Mouse (Mus musculus): ENCODE results near the gene Cyyr1. TPM values are rescaled to one million over a fixed set of nuclear protein-coding genes. Genes with fewer than 3 reads are reported as not detected.

Cyyr1 gene
- total RNA-seq, 1 experiment, result 4.6 TPM

GRCm38 (mm10) chr16:85415415-85415814 is 137.8 kb downstream of the Cyyr1 start:
- in situ Hi-C loops (cut with MboI; ENCODE audit: low sequenced_read_pairs in 2 of 2, unreplicated experiment in 2 of 2), result no loop called here
- no peaks in the 10 kb centered on the region for H3K9me3 ChIP-seq (ENCODE audit: control insufficient read depth, insufficient read depth, low read depth, low read length)
- TF ChIP-seq MAFK (IDR thresholded peaks at IDR 0.05; ENCODE audit: insufficient read depth, low read depth, low read length) (peak; percentile 16; the same call in 1 of the 2 replicates), HCFC1 (IDR thresholded peaks at IDR 0.05; ENCODE audit: borderline replicate concordance, insufficient read depth, low read length) (no peak)
- DNase-seq (ENCODE audit: low read depth, low spot score), result no peak
- H3K9ac ChIP-seq (ENCODE audit: insufficient read depth, low read depth, low read length, poor library complexity, severe bottlenecking), result no peak overlapping the region
- H3K27ac ChIP-seq (ENCODE audit: insufficient read depth, low read depth, low read length, poor library complexity, severe bottlenecking), result no peak overlapping the region
- H3K4me1 ChIP-seq (ENCODE audit: control insufficient read depth in 2 of 2, insufficient read depth in 2 of 2, low read length in 2 of 2, poor library complexity in 1 of 2), result no peaks in the 10 kb centered on the region; a peak in 1 of 4 replicates
- no peaks in the 10 kb centered on the region for H3K36me3 ChIP-seq (ENCODE audit: control insufficient read depth, insufficient read depth, low read length, poor library complexity, severe bottlenecking)
- H3K4me3 ChIP-seq (ENCODE audit: insufficient read depth in 1 of 2, low read depth in 1 of 2, low read length in 2 of 2, poor library complexity in 1 of 2, severe bottlenecking in 1 of 2), result no peak overlapping the region

GRCm38 (mm10) chr16:85393430-85393948 is 159.7 kb downstream of the Cyyr1 start:
- no peaks in the 10 kb centered on the region for H3K9me3 ChIP-seq (ENCODE audit: control insufficient read depth, insufficient read depth, low read depth, low read length)
- H3K27ac ChIP-seq (ENCODE audit: insufficient read depth, low read depth, low read length, poor library complexity, severe bottlenecking), result no peak overlapping the region
- H3K4me1 ChIP-seq (ENCODE audit: control insufficient read depth in 2 of 2, insufficient read depth in 2 of 2, low read length in 2 of 2, poor library complexity in 1 of 2), result no peaks in the 10 kb centered on the region
- no peak for DNase-seq (ENCODE audit: low read depth, low spot score)
- H3K9ac ChIP-seq (ENCODE audit: insufficient read depth, low read depth, low read length, poor library complexity, severe bottlenecking), result no peak overlapping the region
- TF ChIP-seq HCFC1 (IDR thresholded peaks at IDR 0.05; ENCODE audit: borderline replicate concordance, insufficient read depth, low read length) (no peak), CHD2 (IDR thresholded peaks at IDR 0.05; ENCODE audit: low read depth, low read length) (no peak), ZNF384 (IDR thresholded peaks at IDR 0.05; ENCODE audit: low read depth, low read length) (no peak), MAFK (IDR thresholded peaks at IDR 0.05; ENCODE audit: insufficient read depth, low read depth, low read length) (no peak), ZC3H11A (IDR thresholded peaks at IDR 0.05; ENCODE audit: borderline replicate concordance, low read depth, low read length) (no peak)
- no peak overlapping the region for H3K4me3 ChIP-seq (ENCODE audit: insufficient read depth in 1 of 2, low read depth in 1 of 2, low read length in 2 of 2, poor library complexity in 1 of 2, severe bottlenecking in 1 of 2)
- in situ Hi-C loops (cut with MboI; ENCODE audit: low sequenced_read_pairs in 2 of 2, unreplicated experiment in 2 of 2), result no loop called here
- no peaks in the 10 kb centered on the region for H3K36me3 ChIP-seq (ENCODE audit: control insufficient read depth, insufficient read depth, low read length, poor library complexity, severe bottlenecking)

DNA sequence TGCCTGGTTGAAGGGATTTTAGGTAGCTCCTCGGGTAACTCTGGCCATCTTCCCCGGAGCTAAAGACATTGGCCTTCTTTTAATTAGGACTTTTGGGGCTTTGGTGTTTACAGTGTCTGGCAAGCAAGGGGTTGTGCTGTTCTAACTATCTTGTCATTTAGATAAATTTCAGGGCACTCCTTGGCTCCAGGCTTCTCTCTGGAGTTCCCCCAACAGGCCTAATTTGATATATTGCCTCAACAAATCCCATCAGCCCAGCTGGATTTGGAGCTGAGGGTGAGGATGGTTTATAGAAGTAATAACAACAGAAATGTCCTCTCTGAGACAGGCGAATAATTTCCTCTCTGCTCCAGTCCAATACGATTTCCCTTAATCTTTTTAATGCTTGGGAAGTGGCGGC is 166.4 kb downstream of the Cyyr1 start:
- no peaks in the 10 kb centered on the region for H3K9me3 ChIP-seq (ENCODE audit: control insufficient read depth, insufficient read depth, low read depth, low read length)
- in situ Hi-C loops (cut with MboI; ENCODE audit: low sequenced_read_pairs in 2 of 2, unreplicated experiment in 2 of 2), result no loop called here
- TF ChIP-seq ZC3H11A (IDR thresholded peaks at IDR 0.05; ENCODE audit: borderline replicate concordance, low read depth, low read length) (no peak), HCFC1 (IDR thresholded peaks at IDR 0.05; ENCODE audit: borderline replicate concordance, insufficient read depth, low read length) (no peak), ZNF384 (IDR thresholded peaks at IDR 0.05; ENCODE audit: low read depth, low read length) (no peak), MAFK (IDR thresholded peaks at IDR 0.05; ENCODE audit: insufficient read depth, low read depth, low read length) (no peak), CHD2 (IDR thresholded peaks at IDR 0.05; ENCODE audit: low read depth, low read length) (no peak)
- no peak for DNase-seq (ENCODE audit: low read depth, low spot score)
- H3K36me3 ChIP-seq (ENCODE audit: control insufficient read depth, insufficient read depth, low read length, poor library complexity, severe bottlenecking), result no peaks in the 10 kb centered on the region
- no peak overlapping the region for H3K27ac ChIP-seq (ENCODE audit: insufficient read depth, low read depth, low read length, poor library complexity, severe bottlenecking)
- no peak overlapping the region for H3K9ac ChIP-seq (ENCODE audit: insufficient read depth, low read depth, low read length, poor library complexity, severe bottlenecking)
- no peak overlapping the region for H3K4me3 ChIP-seq (ENCODE audit: insufficient read depth in 1 of 2, low read depth in 1 of 2, low read length in 2 of 2, poor library complexity in 1 of 2, severe bottlenecking in 1 of 2)
- no peaks in the 10 kb centered on the region for H3K4me1 ChIP-seq (ENCODE audit: control insufficient read depth in 2 of 2, insufficient read depth in 2 of 2, low read length in 2 of 2, poor library complexity in 1 of 2)

Other genes with a start within 250 kb of the Cyyr1 start
- gene Adamts1, start 249.7 kb upstream of the Cyyr1 start, total RNA-seq (2012; rRNA removed), result 7.6 and 8.3 TPM in 2 replicates

Data from ES-E14 (cell line).